Mouse (Mus musculus): Measurements from ENCODE around the gene Snip1. TPM values are rescaled to one million over a fixed set of nuclear protein-coding genes. Genes with fewer than 3 reads are reported as not detected.

Gene Snip1
- polyA plus RNA-seq, 1 experiment, result 18.5 TPM

- Histone ChIP-seq H3K4me1 (ENCODE audit: control insufficient read depth, insufficient read depth, low read length) (peaks cover 56% of the 10 kb centered on the region), H3K4me3 (ENCODE audit: insufficient read depth, low read length) (no peak overlapping the region), H3K27ac (ENCODE audit: insufficient read depth, low read depth, low read length) (peak overlapping the region; percentile 97)
- TF ChIP-seq POLR2A (IDR thresholded peaks at IDR 0.05; ENCODE audit: borderline replicate concordance, low read depth, low read length), result no peak
- TF ChIP-seq CTCF (IDR thresholded peaks at IDR 0.05; ENCODE audit: low read depth, low read length), result no peak
These were observed 51.4 kb downstream of the Snip1 start for GRCm38 (mm10) chr4:125117902-125118320.

- H3K4me1 ChIP-seq (ENCODE audit: control insufficient read depth, insufficient read depth, low read length), result peaks cover 59% of the 10 kb centered on the region
- H3K4me3 ChIP-seq (ENCODE audit: insufficient read depth, low read length), result no peak overlapping the region
- H3K27ac ChIP-seq (ENCODE audit: insufficient read depth, low read depth, low read length), result 0 out of 2 replicates have a peak overlapping the region, but pooled peaks have one; percentile 3
- TF ChIP-seq POLR2A (IDR thresholded peaks at IDR 0.05; ENCODE audit: borderline replicate concordance, low read depth, low read length) (no peak), CTCF (IDR thresholded peaks at IDR 0.05; ENCODE audit: low read depth, low read length) (no peak)
These were observed 52.6 kb downstream of the Snip1 start for GRCm38 (mm10) chr4:125119070-125119469.

- Histone ChIP-seq H3K4me1 (ENCODE audit: control insufficient read depth, insufficient read depth, low read length) (peaks cover 57% of the 10 kb centered on the region), H3K27ac (ENCODE audit: insufficient read depth, low read depth, low read length) (no peak overlapping the region), H3K4me3 (ENCODE audit: insufficient read depth, low read length) (no peak overlapping the region)
- TF ChIP-seq POLR2A (IDR thresholded peaks at IDR 0.05; ENCODE audit: borderline replicate concordance, low read depth, low read length), result no peak
- no peak for TF ChIP-seq CTCF (IDR thresholded peaks at IDR 0.05; ENCODE audit: low read depth, low read length)
These were observed 53.2 kb downstream of the Snip1 start for GRCm38 (mm10) chr4:125119721-125120120.

GRCm38 (mm10) chr4:125122431-125123278 is 56.2 kb downstream of the Snip1 start:
- Histone ChIP-seq H3K4me3 (ENCODE audit: insufficient read depth, low read length) (peak overlapping the region; percentile 97), H3K27ac (ENCODE audit: insufficient read depth, low read depth, low read length) (peak overlapping the region; percentile 95), H3K4me1 (ENCODE audit: control insufficient read depth, insufficient read depth, low read length) (peaks cover 43% of the 10 kb centered on the region)
- 0 out of 2 replicates have a peak, but pooled peaks have one; percentile 66 for TF ChIP-seq POLR2A (IDR thresholded peaks at IDR 0.05; ENCODE audit: borderline replicate concordance, low read depth, low read length)
- no peak for TF ChIP-seq CTCF (IDR thresholded peaks at IDR 0.05; ENCODE audit: low read depth, low read length)

GRCm38 (mm10) chr4:125123279-125123671 is 56.8 kb downstream of the Snip1 start:
- peaks cover 42% of the 10 kb centered on the region for H3K4me1 ChIP-seq (ENCODE audit: control insufficient read depth, insufficient read depth, low read length)

More at GRCm38 (mm10) chr4:125123279-125123671, 56.8 kb downstream of the Snip1 start:
- no peak for TF ChIP-seq CTCF (IDR thresholded peaks at IDR 0.05; ENCODE audit: low read depth, low read length)
- no peak for TF ChIP-seq POLR2A (IDR thresholded peaks at IDR 0.05; ENCODE audit: borderline replicate concordance, low read depth, low read length)
- H3K27ac ChIP-seq (ENCODE audit: insufficient read depth, low read depth, low read length), result peak overlapping the region; percentile 95
- H3K4me3 ChIP-seq (ENCODE audit: insufficient read depth, low read length), result peak overlapping the region; percentile 97

Other genes starting within 250 kb of the Snip1 start
- gene Yrdc, start 216.0 kb upstream of the Snip1 start, polyA plus RNA-seq (2012; ENCODE audit: insufficient read depth, insufficient read length, missing spikeins), result 18.6 and 20.2 TPM in 2 replicates
- gene 1110065P20Rik, start 215.5 kb upstream of the Snip1 start, polyA plus RNA-seq (2012; ENCODE audit: insufficient read depth, insufficient read length, missing spikeins), result 7.6 and 9.5 TPM in 2 replicates
- not detected in 2 replicates for gene Maneal, start 204.5 kb upstream of the Snip1 start, polyA plus RNA-seq (2012; ENCODE audit: insufficient read depth, insufficient read length, missing spikeins)
- gene Epha10, start 185.8 kb upstream of the Snip1 start, polyA plus RNA-seq (2012; ENCODE audit: insufficient read depth, insufficient read length, missing spikeins), result not detected in 2 replicates
- 11.2 and 13.9 TPM in 2 replicates for gene 9930104L06Rik, start 129.6 kb upstream of the Snip1 start, polyA plus RNA-seq (2012; ENCODE audit: insufficient read depth, insufficient read length, missing spikeins)
- gene Cdca8, start 127.4 kb upstream of the Snip1 start, polyA plus RNA-seq (2012; ENCODE audit: insufficient read depth, insufficient read length, missing spikeins), result 47.0 and 53.4 TPM in 2 replicates
- gene Rspo1, start 80.2 kb upstream of the Snip1 start, polyA plus RNA-seq (2012; ENCODE audit: insufficient read depth, insufficient read length, missing spikeins), result not detected in 2 replicates
- gene Gnl2, start 50.1 kb upstream of the Snip1 start, polyA plus RNA-seq (2012; ENCODE audit: insufficient read depth, insufficient read length, missing spikeins), result 38.2 and 49.0 TPM in 2 replicates
- gene Dnali1, start 969 bp upstream of the Snip1 start, polyA plus RNA-seq (2012; ENCODE audit: insufficient read depth, insufficient read length, missing spikeins), result 0.37 TPM in 1 of 2 replicates, not detected in the other
- 32.4 and 36.6 TPM in 2 replicates for gene Meaf6, start 18.5 kb downstream of the Snip1 start, polyA plus RNA-seq (2012; ENCODE audit: insufficient read depth, insufficient read length, missing spikeins)
- 27.3 and 29.1 TPM in 2 replicates for gene Zc3h12a, start 61.2 kb downstream of the Snip1 start, polyA plus RNA-seq (2012; ENCODE audit: insufficient read depth, insufficient read length, missing spikeins)